Mouse (Mus musculus) liver, adult 2 months (tissue): ENCODE results near the gene Mmp24.

Source experiments
- CTCF ChIP-seq: fragments of 200-500 bp; IDR thresholded peaks from 2 replicates; pipeline ENCODE4 v1.5.1; 2011; ENCODE audit warnings: low read depth, low read length, control low read depth
- POLR2A ChIP-seq: fragments of 200-500 bp; IDR thresholded peaks from 2 replicates; pipeline ENCODE4 v1.6.1; 2011; ENCODE audit warnings: low read length, control low read depth; ENCODE audit not compliant: insufficient read depth; ENCODE audit errors: extremely low read depth

DNA sequence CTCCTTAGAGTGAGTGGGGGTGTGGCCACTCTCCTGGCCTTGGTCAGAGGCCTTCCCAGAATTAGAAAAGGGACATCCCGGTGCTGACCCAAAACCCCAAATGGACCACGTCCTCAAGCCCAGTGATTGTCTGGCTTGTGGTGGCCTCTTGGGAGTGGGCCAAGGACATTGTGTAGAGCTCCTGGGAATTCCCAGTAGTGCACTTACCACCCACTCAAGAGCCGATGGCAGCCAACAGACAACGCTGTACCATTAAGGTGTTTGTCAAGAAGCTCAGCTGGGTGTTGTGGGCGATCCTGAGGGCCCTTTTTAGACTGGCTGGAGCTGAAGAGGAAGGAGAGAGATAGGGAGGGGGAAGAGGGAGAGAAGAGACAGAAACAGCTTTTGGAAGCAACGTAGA is 9.4 kb downstream of the Mmp24 start:
- TF ChIP-seq CTCF (no peak), POLR2A (no peak)
